Mouse (Mus musculus) CH12.LX (cell line): ENCODE results near the gene Tk1. TPM values are rescaled to one million over a fixed set of nuclear protein-coding genes. Genes with fewer than 3 reads are reported as not detected.

Source experiments
- DNase-seq: peaks from one replicate; pipeline ENCODE4 v3.0.0-alpha.2; 2013; ENCODE audit errors: extremely low read depth
- H3K27ac ChIP-seq: 2 replicates; pipeline ENCODE4 v1.5.1; 2012; ENCODE audit warnings: low read depth, mild to moderate bottlenecking, control low read depth, moderate library complexity; ENCODE audit not compliant: insufficient read depth
- H3K27me3 ChIP-seq: replicated peaks from 2 replicates; pipeline ENCODE3; 2012; ENCODE audit warnings: inconsistent platforms
- H3K36me3 ChIP-seq, 2 experiments: replicated peaks in 1 of 2; 2 replicates each; pipeline versions ENCODE3 to v1.6.1; 2012; ENCODE audit warnings: inconsistent platforms in 1 of 2, low read length in 1 of 2, mild to moderate bottlenecking in 1 of 2, mixed read lengths in 1 of 2, moderate library complexity in 1 of 2; ENCODE audit not compliant: control insufficient read depth in 1 of 2, insufficient read depth in 1 of 2
- H3K4me1 ChIP-seq, 2 experiments: 2 replicates each; pipeline ENCODE4 v1.6.1; 2012; ENCODE audit warnings: inconsistent platforms in 1 of 2, moderate library complexity in 1 of 2; ENCODE audit not compliant: insufficient read depth in 2 of 2, control insufficient read depth in 1 of 2
- H3K4me2 ChIP-seq: 2 replicates; pipeline ENCODE4 v1.6.1; 2012; ENCODE audit warnings: low read depth, mild to moderate bottlenecking, control low read depth; ENCODE audit not compliant: poor library complexity, insufficient read depth, severe bottlenecking
- H3K4me3 ChIP-seq, 3 experiments: fragments of 150-350 bp in 1 of 3; sonication (generic) in 1 of 3; replicated peaks in 1 of 3; 2 replicates each; pipeline versions ENCODE3 to v1.5.1; 2011 to 2012; ENCODE audit warnings: low read depth in 2 of 3, low read length in 2 of 3, mild to moderate bottlenecking in 2 of 3, moderate library complexity in 2 of 3, control low read depth in 1 of 3, improper control_type of control experiment in 1 of 3, inconsistent platforms in 1 of 3, mixed read lengths in 1 of 3; ENCODE audit not compliant: poor library complexity in 1 of 3
- H3K79me2 ChIP-seq: replicated peaks from 2 replicates; pipeline ENCODE4 v1.6.1; 2012; ENCODE audit warnings: mild to moderate bottlenecking, moderate library complexity; ENCODE audit not compliant: control insufficient read depth, poor library complexity, insufficient read depth, severe bottlenecking; ENCODE audit errors: extremely low read depth
- H3K9ac ChIP-seq: 2 replicates; pipeline ENCODE4 v1.6.1; 2012; ENCODE audit warnings: low read depth, mild to moderate bottlenecking, control low read depth, moderate library complexity; ENCODE audit not compliant: insufficient read depth
- H3K9me3 ChIP-seq: replicated peaks from 2 replicates; pipeline ENCODE3; 2012; ENCODE audit warnings: low read length, inconsistent platforms, mixed read lengths
- CHD1 ChIP-seq: IDR thresholded peaks from 2 replicates; pipeline ENCODE4 v1.6.1; 2012; ENCODE audit warnings: low read depth, low read length, improper control_type of control experiment, inconsistent platforms
- EP300 ChIP-seq: IDR thresholded peaks from 2 replicates; pipeline ENCODE4 v1.6.1; 2011; ENCODE audit warnings: low read length, improper control_type of control experiment
- ETS1 ChIP-seq: conservative IDR thresholded peaks from 2 replicates; pipeline ENCODE4 v1.6.1; 2012; ENCODE audit warnings: low read depth, mild to moderate bottlenecking, inconsistent platforms, low read length, improper control_type of control experiment, moderate library complexity
- GABPA ChIP-seq: IDR thresholded peaks from 2 replicates; pipeline ENCODE4 v1.6.1; 2012; ENCODE audit warnings: low read depth, low read length, improper control_type of control experiment, inconsistent platforms; ENCODE audit not compliant: insufficient replicate concordance
- HCFC1 ChIP-seq: IDR thresholded peaks from 2 replicates; pipeline ENCODE4 v1.6.1; 2012; ENCODE audit warnings: low read depth, mild to moderate bottlenecking, inconsistent platforms, low read length, improper control_type of control experiment
- JUN ChIP-seq: IDR thresholded peaks from 2 replicates; pipeline ENCODE4 v1.6.1; 2011; ENCODE audit warnings: low read depth, mild to moderate bottlenecking, low read length, improper control_type of control experiment, moderate library complexity; ENCODE audit not compliant: insufficient read depth
- KAT2A ChIP-seq: IDR thresholded peaks from 2 replicates; pipeline ENCODE4 v1.6.1; 2012; ENCODE audit warnings: low read length, improper control_type of control experiment, inconsistent platforms; ENCODE audit not compliant: insufficient replicate concordance
- MAFK ChIP-seq: IDR thresholded peaks from 2 replicates; pipeline ENCODE4 v1.6.1; 2011; ENCODE audit warnings: low read length, improper control_type of control experiment; ENCODE audit not compliant: insufficient replicate concordance
- MAZ ChIP-seq: IDR thresholded peaks from 2 replicates; pipeline ENCODE4 v1.6.1; 2012; ENCODE audit warnings: low read depth, mild to moderate bottlenecking, inconsistent platforms, low read length, improper control_type of control experiment, moderate library complexity
- MXI1 ChIP-seq: IDR thresholded peaks from 2 replicates; pipeline ENCODE4 v1.6.1; 2011; ENCODE audit warnings: mild to moderate bottlenecking, low read depth, low read length, improper control_type of control experiment
- MYC ChIP-seq: IDR thresholded peaks from 2 replicates; pipeline ENCODE4 v1.6.1; 2011; ENCODE audit warnings: low read depth, mild to moderate bottlenecking, improper control_type of control experiment, low read length
- NRF1 ChIP-seq: IDR thresholded peaks from 2 replicates; pipeline ENCODE4 v1.6.1; 2014; ENCODE audit warnings: low read depth, mild to moderate bottlenecking, inconsistent platforms, low read length, improper control_type of control experiment, moderate library complexity
- POLR2AphosphoS2 ChIP-seq: IDR thresholded peaks from 2 replicates; pipeline ENCODE4 v1.6.1; 2011; ENCODE audit warnings: low read depth, low read length, improper control_type of control experiment
- RCOR1 ChIP-seq: conservative IDR thresholded peaks from 2 replicates; pipeline ENCODE4 v1.6.1; 2012; ENCODE audit warnings: low read depth, mild to moderate bottlenecking, inconsistent platforms, low read length, improper control_type of control experiment
- TCF12 ChIP-seq: IDR thresholded peaks from 2 replicates; pipeline ENCODE4 v1.6.1; 2014; ENCODE audit warnings: low read depth, mild to moderate bottlenecking, inconsistent platforms, low read length, improper control_type of control experiment
- UBTF ChIP-seq: IDR thresholded peaks from 2 replicates; pipeline ENCODE4 v1.6.1; 2012; ENCODE audit warnings: low read depth, mild to moderate bottlenecking, inconsistent platforms, low read length, improper control_type of control experiment, moderate library complexity
- USF1 ChIP-seq: IDR thresholded peaks from 2 replicates; pipeline ENCODE4 v1.6.1; 2014; ENCODE audit warnings: low read depth, mild to moderate bottlenecking, inconsistent platforms, low read length, improper control_type of control experiment
- ZKSCAN1 ChIP-seq: IDR thresholded peaks from 2 replicates; pipeline ENCODE4 v1.6.1; 2012; ENCODE audit warnings: low read depth, inconsistent platforms, low read length, improper control_type of control experiment, borderline replicate concordance
- ZMIZ1 ChIP-seq: IDR thresholded peaks from 2 replicates; pipeline ENCODE4 v1.6.1; 2012; ENCODE audit warnings: low read depth, mild to moderate bottlenecking, inconsistent platforms, low read length, improper control_type of control experiment
- dilution Hi-C: fragments of 300-500 bp; cut with MboI; formaldehyde crosslinking; loops from 2 replicates; pipeline ENCODE4 v1.14.3; 2020; ENCODE audit warnings: low sequenced_read_pairs; ENCODE audit not compliant: extremely low pct_unique_long_range_greater_than_20kb, extremely low pct_ligation_motif_present
- in situ Hi-C: fragments of 300-500 bp; cut with MboI; formaldehyde crosslinking; loops from 3 replicates; pipeline ENCODE4 v1.14.3; 2019; ENCODE audit warnings: low sequenced_read_pairs, low pct_ligation_motif_present, low pct_unique_long_range_greater_than_20kb, mixed read lengths
- polyA plus RNA-seq: library from polyadenylated mRNA; unstranded; fragments of >175 nt; gene quantifications from 2 replicates; pipeline ENCODE4 v1.2.1, GENCODE M21; 2012; ENCODE audit warnings: low read depth; ENCODE audit not compliant: insufficient read length
- total RNA-seq, 2 experiments: library from RNA; depleted of rRNA; stranded (reverse); fragments of 300-350 nt in 1 of 2; fragments of >200 nt in 1 of 2; gene quantifications; 2 replicates each; pipeline ENCODE4 v1.2.3; 2012 to 2014

The Tk1 gene
- total and polyA plus RNA-seq, 3 experiments = 146 to 235 (median 179) TPM

DNA sequence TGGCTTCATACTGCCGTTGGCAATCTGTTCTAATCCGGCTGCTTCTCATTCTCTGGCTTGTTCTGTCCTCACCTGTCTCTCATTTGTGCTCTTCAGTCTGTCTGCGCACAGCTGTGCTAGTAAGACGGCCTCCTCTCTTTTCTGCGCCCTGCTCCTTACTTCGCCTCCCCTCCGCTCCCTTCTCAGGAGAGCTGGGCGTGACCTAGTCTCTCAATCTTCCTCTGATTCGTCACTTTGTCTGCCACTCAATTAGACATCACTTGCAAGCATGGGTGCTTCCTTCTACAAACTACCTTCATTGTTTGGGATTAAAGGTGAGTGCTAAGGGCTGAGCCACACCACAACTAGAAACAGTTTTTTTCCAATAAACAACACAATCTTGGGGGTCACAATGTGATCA, 28.3 kb upstream of the Tk1 start:
- H3K9ac ChIP-seq = no peak overlapping the region
- no peak overlapping the region for H3K4me2 ChIP-seq
- no peak for TF ChIP-seq RCOR1
- TF ChIP-seq CHD1 = no peak
- TF ChIP-seq GABPA = no peak
- TF ChIP-seq ZMIZ1 = no peak
- TF ChIP-seq POLR2AphosphoS2 = no peak
- no peak for TF ChIP-seq TCF12
- no peak for TF ChIP-seq ETS1
- no peak for TF ChIP-seq MYC
- no peak overlapping the region for H3K4me3 ChIP-seq
- H3K36me3 ChIP-seq = peaks cover 48 to 80% of the 10 kb centered on the region in 2 experiments
- in situ Hi-C loops (no loop called here), dilution Hi-C loops (no loop called here)
- H3K79me2 ChIP-seq = peaks cover 36% of the 10 kb centered on the region
- H3K27ac ChIP-seq = no peak overlapping the region
- H3K9me3 ChIP-seq = peaks cover 13% of the 10 kb centered on the region
- peaks cover 4 to 19% of the 10 kb centered on the region in 2 experiments for H3K4me1 ChIP-seq
- H3K27me3 ChIP-seq = no peaks in the 10 kb centered on the region
- DNase-seq = no peak

DNA sequence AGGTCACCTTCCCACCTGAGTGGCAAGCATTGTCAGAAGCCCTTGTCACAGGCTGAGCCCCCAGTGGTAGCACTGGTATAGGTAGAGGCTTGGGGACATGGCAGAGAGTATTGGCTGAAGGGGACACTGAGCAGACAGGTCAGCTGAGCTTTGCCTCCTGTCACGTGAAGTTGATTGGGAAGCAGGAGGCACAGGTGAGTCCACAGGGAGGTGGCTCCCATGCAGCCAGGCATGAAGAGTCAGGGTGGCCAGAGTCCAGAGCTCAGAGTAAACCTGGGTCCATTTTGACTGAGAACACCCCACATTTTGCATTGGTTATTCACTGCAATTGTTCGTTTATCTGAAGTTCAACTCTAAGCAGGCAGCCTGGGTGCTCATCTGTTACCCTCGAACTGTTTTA, 27.0 kb upstream of the Tk1 start:
- Histone ChIP-seq H3K36me3 (peaks cover 48 to 68% of the 10 kb centered on the region in 2 experiments), H3K9me3 (peaks cover 13% of the 10 kb centered on the region), H3K27ac (no peak overlapping the region), H3K27me3 (no peaks in the 10 kb centered on the region), H3K79me2 (peaks cover 37% of the 10 kb centered on the region), H3K4me1 (peaks cover 4 to 22% of the 10 kb centered on the region in 2 experiments), H3K4me2 (no peak overlapping the region), H3K9ac (no peak overlapping the region), H3K4me3 (no peak overlapping the region)
- TF ChIP-seq POLR2AphosphoS2 (no peak), JUN (no peak), UBTF (no peak), EP300 (no peak), MXI1 (no peak), RCOR1 (no peak), MAZ (no peak), ETS1 (no peak), ZKSCAN1 (no peak), MYC (no peak), NRF1 (no peak), MAFK (no peak), KAT2A (no peak), HCFC1 (no peak), USF1 (no peak)
- dilution Hi-C loops = no loop called here
- no peak for DNase-seq
- in situ Hi-C loops = no loop called here
